Mouse (Mus musculus) layer of hippocampus, postnatal 14 days (tissue): ENCODE data around the gene AW011738. TPM values are rescaled to one million over a fixed set of nuclear protein-coding genes. Genes with fewer than 3 reads are reported as not detected.

ENCODE experiments used
- DNase-seq, 2 experiments: peaks; one replicate each; pipeline ENCODE4 v3.0.0; 2021 to 2022; ENCODE audit warnings: low spot score in 2 of 2, mixed read lengths in 1 of 2
- total RNA-seq, 2 experiments: library from RNA; stranded (reverse); gene quantifications; 2 replicates each; pipeline ENCODE4 v1.2.3; 2021

Gene AW011738
- total RNA-seq, 2 experiments from 2014 or later, result 6.5 to 6.7 TPM

DNA sequence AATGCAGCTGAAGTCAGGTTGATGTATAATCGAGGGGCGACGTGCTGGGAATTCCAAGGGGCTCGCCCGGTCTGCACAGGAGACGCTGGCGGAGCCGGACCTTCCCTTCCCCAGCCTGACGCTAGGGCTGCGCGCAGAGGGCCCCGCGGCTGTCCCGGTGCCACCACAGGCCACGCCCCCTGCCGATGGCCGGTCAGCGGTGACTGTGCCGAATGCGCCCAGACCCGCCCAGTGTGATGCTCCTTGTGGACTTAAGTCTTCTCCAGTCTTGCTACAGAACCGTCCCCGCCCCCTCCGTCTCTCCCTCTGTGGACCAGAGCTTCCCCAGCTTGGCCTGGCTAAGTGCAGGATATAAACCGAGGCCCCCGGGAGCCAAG lies 5.3 kb upstream of the AW011738 start:
- DNase-seq, result peak; percentile 76 to 78

DNA sequence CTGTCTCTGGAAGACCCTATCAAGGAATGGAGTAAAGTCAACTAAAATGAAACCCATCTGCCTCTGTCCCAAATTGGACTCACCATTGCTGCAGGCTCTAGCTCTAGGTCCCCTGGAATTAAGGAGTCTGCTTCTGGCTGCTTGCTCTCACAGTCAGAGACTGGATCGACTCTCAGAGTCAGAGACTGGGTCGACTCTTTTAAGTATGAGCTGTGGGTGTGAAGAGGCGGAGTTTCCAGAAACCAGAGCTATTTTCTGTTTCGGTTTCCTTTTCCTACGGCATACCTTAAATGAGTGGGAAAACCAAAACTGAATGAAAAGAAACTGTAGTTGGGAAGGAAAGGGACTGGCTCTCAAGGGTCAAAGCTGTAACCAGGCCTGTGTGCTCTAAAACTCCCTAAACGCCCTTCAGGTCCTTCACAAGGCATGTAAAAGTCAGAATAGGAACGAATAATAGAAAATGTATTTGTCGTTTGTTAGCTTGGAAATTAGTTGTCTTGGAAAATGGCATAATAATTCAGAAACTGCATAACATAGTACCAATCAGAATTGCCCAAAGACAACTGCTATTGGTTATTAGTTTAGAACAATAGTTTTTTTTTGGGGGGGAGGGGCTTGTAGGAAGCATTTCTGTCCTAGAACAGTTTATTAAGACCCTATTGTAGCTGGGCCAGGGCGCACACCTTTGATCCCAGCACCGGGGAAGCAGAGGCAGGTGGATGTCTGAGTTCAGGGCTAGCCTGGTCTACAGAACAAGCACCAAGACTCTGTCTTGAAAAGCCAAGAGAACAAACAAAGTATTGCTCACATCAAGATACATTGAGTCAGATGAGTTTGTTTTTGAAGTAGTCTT lies 2.3 kb upstream of the AW011738 start, which contains the start of gene Isg15:
Gene Isg15 (minus strand): TSS at position 196 of the 853 bp plus-strand sequence.
- no peak for DNase-seq

DNA sequence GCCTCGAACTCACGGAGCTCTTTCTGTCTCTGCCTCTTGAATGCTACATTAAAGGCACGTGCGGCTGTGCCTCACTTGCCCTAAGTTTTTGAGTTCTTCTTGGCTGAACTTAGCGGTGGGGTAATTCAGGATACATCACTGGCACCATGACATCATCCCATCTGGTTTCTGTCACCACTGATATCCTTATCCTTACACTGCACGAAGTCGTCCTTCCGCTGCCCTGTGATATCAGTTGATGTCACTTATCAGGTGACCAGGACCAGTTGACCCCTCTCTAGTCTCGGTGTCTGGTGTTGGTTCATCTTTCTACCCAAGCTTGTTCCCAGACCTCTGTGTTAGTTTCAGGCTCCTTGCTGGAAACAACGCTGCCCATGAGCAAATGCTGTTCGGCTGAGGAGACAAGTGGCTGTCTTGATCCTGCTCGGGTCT lies 626 bp upstream of the AW011738 start:
- no peak for DNase-seq

DNA sequence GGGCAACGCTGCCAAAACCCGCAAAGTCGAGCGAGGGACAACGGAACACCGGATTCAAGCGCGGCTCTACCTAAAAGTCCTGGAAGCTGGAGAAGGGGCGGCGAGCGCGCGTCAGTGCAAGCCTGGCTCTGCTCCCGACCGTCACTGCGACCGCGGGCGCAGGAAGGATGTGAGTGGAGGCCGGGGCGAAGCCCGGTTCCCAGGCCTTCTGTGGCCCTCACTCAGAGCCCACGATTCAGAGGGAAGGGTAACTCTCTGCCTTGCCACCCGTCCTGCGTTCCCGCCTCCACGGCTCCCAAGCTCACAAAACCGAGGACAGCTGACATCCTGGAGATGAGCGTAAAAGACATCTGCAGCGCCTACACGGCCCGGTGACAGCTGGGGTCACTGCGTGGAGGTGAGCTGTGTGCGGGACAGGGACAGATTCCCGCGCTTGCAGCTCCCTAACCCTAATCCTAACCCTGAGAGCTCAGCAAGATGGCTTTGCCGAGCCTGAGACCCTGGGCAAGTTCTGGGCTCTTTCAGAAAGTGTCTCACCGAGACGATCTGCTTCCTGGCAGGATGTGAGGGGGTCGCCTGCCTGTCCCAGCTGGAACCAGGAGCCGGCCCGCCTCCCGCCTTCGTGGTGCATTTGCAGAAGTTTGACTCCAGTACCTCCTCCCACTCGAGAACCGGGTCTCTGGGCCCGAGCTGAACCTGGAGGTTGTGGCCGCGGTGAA lies 468 bp downstream of the AW011738 start:
- DNase-seq, result no peak

DNA sequence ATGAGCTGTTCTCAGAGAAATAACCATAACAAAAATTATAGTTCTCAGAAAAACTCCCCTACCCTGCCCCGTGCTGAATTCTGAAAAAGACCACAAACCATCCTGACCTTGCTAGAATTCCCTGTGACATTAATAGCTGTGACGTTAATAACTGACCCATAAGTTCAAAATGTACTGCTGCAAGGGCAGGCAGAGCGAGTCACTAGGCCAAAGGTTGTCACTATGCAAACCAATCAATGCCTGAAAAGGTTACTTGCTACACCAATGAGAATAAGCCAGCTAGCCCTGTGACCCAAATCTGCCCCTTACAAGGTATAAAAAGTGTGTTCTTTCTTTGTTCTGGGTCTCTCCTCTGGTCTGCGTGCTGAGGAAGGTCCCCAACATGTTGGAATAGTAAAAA lies 5.8 kb downstream of the AW011738 start:
- DNase-seq, result no peak

DNA sequence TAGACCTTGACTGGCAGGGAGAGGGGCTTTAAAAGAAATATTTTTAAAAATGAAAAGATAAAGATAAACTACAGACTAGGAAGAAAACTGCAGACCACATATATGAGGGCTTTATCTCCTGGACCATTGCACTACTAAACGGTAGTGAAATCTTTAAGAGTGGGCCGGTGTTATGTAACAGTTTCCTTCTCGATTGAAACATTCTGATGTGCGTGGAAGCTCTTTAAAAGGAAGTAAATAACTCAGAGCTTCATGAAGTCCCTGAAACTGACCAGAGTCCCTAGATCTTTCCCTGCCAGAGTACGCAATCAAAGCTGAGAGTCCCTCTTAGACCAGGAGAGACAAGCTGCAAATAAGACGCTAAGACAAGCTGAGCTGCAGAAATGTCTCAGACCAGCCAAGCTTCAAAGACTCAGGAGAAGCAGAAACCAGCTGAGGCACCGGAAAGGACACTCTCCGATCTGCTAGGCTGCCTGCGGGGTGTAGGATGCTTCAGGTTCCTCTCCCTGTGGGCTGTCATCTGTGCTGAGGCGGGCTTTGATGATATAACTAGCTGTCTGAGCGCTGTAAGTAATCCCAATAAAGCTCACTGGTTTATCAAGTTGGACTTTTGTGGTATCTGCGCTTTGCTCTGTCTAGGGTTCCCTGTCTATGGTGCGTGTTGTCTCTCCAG lies 7.0 kb downstream of the AW011738 start:
- no peak for DNase-seq

DNA sequence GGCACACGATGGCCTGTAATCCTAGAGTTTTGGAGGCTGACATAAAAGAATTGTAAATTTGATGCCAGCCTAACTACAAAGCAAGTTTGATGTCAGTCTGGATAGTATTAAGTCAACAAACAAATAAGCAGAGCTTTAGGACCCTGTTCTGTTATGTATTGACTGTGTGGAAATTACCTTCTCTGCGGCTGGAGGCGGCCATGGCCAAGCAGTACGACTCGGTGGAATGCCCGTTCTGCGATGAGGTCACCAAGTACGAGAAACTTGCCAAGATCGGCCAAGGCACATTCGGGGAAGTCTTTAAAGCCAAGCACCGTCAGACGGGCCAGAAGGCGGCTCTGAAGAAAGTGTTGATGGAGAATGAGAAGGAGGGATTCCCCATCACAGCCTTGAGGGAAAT lies 10.0 kb downstream of the AW011738 start:
- no peak for DNase-seq

DNA sequence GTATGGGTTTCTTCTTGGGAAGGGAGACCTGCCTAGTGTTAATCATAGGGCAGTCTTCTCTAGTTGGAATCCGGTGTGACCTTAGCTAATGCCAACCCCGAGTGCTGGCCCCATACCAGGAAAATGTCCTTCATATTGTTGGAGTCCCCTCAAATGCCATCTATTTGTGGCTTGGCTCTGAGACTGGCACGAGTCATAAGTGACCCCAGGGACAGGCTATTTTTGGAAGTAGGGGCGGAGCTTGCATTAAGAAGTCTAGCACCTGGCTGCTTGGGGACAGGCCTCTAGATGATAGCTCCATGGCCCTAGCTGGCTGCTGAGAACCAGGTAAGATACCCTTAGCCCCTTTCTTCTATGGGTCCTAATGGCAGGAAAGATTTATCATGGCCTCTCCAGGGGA lies 12.5 kb downstream of the AW011738 start, which contains the start of gene Perm1:
Gene Perm1 (plus strand): TSS at position 220 of the 400 bp plus-strand sequence.
- no peak for DNase-seq

DNA sequence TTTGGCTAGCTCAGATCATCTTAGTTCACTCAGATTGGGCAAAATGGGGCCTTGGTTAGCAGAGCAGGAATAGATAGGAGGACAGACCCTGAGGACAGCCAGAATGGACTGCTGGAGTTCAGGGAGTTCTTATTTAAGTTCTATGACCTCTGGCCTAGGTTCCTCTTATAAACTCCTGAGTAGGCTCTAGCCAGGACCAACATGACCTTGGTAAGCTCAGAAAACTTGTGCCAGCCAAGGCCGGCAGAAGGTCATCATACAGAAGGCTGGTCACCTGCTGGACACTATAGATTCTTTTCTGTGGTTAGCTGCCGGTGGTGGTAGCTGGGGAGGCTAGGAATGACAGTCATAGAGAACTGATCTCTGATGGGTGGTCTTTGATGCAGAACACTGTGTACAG lies 13.1 kb downstream of the AW011738 start:
- no peak for DNase-seq

DNA sequence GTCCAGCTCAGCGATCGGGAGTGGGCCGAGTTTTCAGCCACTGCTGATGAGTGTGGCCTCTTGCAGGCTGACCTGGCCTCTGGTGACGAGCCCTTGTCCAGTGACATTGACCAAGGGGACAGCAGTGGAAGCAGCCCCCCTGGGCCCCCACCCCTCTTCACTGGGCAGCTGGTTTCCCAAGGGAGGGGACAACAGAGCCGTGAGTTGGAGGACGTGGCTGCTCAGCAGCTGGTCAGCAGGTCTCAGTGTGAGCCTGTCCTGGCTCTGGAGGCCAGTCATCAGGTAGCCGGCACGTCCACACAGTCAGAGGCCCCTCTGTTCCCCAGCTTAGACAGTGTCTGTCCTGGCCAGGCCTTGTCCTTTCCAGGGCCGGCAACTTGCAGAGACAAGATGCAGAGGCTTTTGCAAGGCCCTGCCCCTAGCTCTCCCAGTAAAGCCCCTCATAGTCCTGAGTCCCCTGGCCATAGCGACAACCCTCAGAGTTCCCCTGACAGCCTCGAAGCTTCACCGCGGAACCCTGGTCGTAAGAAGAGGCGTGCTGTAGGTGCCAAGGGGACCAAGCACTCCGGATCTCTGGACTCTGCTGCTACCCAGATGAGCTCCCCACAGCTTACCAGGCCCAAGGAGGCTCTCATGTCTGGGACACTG lies 14.0 kb downstream of the AW011738 start:
- no peak for DNase-seq

DNA sequence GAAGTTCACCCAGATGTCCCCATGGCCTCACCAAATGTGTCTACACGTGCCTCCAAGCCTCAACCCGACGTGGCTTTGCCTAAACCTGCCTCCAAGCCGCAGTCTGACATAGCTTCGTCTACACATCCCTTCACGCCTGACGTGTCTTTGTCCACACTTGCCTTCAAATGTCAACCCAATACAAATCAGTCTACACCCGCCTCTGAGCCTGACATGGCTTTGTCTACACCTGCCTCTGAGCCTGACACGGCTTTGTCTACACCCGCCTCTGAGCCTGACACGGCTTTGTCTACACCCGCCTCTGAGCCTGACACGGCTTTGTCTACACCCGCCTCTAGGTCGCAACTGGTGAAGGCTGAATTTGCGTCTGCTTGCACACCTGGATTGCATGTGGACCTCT lies 14.7 kb downstream of the AW011738 start:
- DNase-seq, result no peak

DNA sequence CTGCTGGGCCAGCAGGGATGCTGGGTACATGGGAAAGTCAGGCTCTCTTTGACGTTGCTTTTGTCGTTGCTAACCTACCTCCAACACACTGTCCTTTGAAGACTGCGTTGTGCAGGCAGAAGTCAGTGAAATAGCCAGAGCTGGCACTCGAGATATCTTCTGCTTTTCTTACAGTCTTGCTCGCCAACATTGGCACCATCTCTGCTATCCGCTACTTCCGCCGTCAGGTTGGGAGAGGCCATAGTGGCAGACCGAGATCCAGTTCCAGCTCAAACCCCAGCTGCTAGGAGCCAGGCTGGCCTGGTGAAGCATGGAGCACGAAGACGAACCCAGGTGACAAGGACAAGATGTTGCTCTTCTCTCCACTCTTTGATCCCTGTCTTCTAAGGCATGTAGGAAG lies 16.8 kb downstream of the AW011738 start:
- no peak for DNase-seq

DNA sequence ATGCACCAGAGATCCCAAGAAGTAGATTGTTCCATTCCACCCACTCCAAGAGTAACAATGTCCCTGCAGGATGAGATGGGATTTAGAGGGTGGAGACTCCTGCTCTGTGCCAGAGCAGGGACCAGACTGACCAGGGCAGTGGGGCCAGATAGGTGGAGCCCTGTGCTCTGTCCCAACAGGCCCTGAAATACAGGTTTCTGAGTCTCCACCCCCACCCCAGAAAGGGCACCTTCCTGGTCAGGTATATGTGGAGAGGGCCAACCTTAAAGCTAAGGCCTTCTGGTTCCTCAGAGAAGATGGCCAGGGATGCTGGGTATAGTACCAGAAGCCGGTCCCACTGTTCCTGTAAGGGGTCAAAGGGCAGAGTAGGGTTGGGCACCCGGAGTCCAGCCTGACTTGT lies 21.2 kb downstream of the AW011738 start:
- no peak for DNase-seq

DNA sequence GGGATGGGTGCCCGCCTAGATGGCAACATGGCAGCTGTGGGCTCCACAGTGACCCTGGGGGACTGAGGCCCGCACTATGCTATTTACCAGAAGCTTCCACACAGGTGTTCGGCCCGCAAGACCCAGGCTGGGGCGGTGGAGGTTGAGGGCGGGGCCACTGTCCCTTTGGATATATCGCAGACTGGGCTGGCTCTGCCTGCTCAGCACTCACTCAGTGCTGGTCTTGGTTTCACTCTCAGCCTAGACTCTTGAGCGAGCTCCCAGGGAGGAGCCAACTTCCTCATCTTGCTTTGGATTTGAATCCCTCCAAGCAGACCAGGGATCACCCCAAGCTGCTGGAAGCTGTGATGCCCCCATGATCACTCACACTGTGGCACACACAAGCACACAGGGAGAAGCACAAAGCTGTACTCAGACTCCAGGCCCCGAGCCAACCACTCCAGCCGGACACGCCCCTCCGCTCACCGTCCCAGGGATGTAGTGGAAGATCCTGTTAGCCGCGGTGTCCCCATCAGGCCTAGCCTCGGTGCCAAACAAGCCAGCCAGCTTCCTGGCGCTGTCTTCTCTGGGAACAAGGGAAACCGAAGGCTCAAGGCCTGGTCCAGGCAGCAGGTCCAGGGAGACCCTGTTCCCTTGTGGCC lies 24.8 kb downstream of the AW011738 start:
- no peak for DNase-seq

DNA sequence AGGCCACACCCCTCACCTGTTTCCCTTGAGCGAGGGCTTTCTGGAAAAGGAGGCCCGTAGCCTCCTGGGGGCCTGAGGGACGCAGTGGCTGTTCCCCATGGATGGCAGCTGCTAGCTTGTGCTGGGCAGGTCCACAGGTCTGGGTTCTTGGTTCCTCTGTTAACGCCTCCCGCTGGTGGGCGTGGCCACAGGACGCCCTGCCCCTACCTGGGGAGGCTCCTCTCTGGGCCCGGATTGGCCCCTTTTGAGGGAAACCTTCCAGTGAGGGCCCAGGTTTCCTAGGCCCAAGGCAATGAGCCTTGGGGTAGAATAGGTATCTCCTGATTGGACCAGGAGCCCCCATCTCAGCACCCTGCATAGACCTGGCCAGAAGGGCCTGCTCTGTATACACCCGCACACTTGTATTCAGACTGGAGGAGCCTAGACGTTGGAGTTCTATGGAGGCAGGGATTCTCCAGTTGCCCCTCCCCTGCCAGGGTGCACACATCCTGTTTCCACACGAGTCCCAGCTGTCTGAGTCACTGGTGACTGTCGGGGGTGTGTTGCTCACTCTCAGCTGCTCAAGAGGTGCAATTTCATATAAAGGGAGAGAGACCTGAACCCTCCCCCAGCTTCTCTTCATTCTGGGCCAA lies 25.4 kb downstream of the AW011738 start:
- DNase-seq, result no peak

DNA sequence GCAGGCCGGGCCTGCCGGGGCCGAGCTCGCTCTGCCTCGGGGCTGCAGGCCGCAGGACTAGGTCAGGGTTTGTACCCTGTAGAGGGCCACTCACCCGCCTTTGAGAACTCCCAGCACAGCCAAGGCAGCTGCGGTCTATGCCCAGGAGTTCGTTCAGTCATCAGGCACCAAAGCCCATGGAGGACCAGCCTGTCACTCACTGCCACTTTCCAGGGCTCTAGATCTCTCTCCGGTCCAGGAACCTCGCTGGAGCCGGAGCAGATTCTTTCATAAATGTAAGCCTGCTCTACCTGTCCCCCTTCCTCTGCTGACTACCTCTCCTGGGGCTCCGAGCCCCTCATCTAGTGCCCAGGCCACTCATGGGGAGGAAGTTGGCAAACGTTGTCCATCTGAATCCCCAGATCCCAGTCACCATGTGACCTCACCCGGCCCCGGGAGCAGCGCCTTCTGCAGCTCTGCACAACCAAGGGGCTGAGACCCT lies 31.0 kb downstream of the AW011738 start:
- no peak for DNase-seq

DNA sequence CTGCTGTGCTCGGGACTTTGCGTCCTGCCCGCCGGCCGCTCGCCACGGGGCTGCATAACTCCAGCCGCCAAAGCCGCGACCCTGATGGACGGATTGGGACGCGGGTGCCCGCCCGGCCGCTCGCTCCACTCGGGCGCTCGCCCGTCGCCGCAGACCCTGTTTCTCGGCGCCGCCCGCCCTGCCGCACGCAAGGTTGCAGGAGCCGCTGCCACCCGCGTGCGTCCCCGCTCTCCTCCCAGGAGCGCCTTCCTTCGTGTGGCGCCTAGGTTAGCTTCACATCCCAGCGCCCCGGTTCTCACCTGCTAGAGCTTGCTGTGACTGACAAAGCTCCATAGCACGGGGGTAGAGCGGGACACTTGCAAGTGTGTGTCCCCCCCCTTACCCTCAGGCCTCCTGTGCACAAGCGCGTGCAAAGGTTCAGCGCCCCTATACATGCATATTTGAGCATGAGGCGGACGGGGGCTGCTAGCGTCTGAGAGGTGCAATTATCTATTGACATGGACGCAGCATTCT lies 31.7 kb downstream of the AW011738 start, which contains the start of gene Plekhn1:
Gene Plekhn1 (minus strand): TSS at position 157 of the 513 bp plus-strand sequence.
- peak; percentile 74 for DNase-seq

DNA sequence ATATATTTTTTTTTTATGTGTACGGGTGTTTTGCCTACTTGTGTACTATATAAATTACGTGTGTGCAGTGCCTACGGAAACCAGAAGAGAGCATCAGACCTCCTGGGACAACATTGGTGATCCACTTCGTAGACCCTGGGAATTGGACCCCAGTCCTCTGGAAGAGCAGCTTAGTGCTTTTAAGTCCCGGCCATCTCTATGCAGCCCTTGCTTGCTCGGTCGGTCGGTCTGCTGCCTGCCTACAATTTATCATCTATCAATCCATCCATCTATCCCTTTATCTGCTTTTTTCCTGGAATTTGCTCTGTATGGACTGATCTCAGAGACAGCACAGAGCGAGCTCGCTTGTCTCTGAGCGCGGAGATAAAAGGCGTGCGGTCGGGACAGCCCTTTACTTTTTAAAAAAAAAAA lies 32.3 kb downstream of the AW011738 start:
- DNase-seq, result peak in 1 of 2 experiments; percentile 44

DNA sequence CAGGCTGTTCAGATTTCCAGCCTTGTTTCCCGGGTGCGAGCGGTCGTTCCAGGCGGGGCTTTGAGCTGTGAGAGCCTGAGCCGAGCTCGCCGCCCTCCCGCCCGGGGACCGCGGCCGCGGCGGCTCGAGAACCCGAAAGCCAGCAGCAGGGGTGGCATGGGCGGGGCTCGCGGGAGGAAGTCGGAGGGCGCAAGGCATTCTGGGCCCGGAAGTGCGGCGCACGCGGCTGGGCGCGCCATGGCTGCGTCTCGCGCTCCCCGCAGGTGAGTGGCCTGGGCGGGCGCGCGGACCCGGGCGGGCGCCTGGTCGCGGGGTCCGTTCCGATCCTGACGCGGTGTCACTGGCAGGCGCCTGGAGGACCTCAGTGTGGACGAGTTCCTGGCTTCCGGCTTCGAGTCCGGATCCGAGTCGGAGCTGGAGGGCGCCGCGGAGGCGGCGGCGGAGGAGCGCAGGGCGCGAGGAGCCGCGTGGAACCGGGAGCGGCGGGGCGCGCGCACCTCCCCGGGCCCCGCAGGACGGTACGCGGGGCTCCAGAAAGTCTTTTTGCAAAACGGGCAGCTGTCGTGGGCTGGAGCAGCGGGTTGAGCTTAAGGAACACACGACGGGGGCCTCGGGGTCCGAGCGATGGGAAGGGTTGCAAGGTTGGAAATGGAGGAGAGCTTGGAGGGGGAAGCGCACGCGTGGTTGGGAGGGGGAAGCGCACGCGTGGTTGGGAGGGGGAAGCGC lies 32.9 kb downstream of the AW011738 start, which contains the start of gene Noc2l:
Gene Noc2l (plus strand): TSS at position 203 of the 726 bp plus-strand sequence.
- DNase-seq, result peak; percentile 79 to 90
